Mouse (Mus musculus) hindbrain, embryonic 14.5 days (tissue): Measurements from ENCODE around the gene Fgfr2. TPM values are rescaled to one million over a fixed set of nuclear protein-coding genes. Genes with fewer than 3 reads are reported as not detected.

Experiments used
- ATAC-seq: fragments of 200-750 bp; cut with Nextera tagmentation; 2 replicates; pipeline ENCODE4 v1.8.0; 2017; ENCODE audit warnings: moderate number of reproducible peaks, mild to moderate bottlenecking, moderate TSS enrichment, moderate library complexity; ENCODE audit not compliant: low FRiP score
- DNase-seq: peaks from one replicate; pipeline ENCODE4 v3.0.0-alpha.2; 2015; ENCODE audit warnings: low spot score
- H3K27ac ChIP-seq: fragments of 300-500 bp; sonication (generic); 2 replicates; pipeline ENCODE4 v1.5.1; 2014; ENCODE audit warnings: mild to moderate bottlenecking, moderate library complexity
- H3K27me3 ChIP-seq: fragments of 300-500 bp; sonication (generic); 2 replicates; pipeline ENCODE4 v1.6.1; 2014; ENCODE audit warnings: mild to moderate bottlenecking, low read length, mixed read lengths; ENCODE audit not compliant: control insufficient read depth, insufficient read depth
- H3K36me3 ChIP-seq: fragments of 300-500 bp; sonication (generic); replicated peaks from 2 replicates; pipeline ENCODE4 v1.6.1; 2014; ENCODE audit not compliant: control insufficient read depth, insufficient read depth
- H3K4me1 ChIP-seq: fragments of 300-500 bp; sonication (generic); replicated peaks from 2 replicates; pipeline ENCODE4 v1.6.1; 2014; ENCODE audit warnings: antibody characterized with exemption, low read length, mixed read lengths; ENCODE audit not compliant: control insufficient read depth, insufficient read depth
- H3K4me2 ChIP-seq: fragments of 300-500 bp; sonication (generic); replicated peaks from 2 replicates; pipeline ENCODE4 v1.6.1; 2014; ENCODE audit warnings: mild to moderate bottlenecking, moderate library complexity
- H3K4me3 ChIP-seq: fragments of 300-500 bp; sonication (generic); replicated peaks from 2 replicates; pipeline ENCODE4 v1.5.1; 2014; ENCODE audit warnings: mild to moderate bottlenecking, low read length
- H3K9ac ChIP-seq: fragments of 300-500 bp; sonication (generic); 2 replicates; pipeline ENCODE4 v1.6.1; 2014
- H3K9me3 ChIP-seq: fragments of 300-500 bp; sonication (generic); 2 replicates; pipeline ENCODE4 v1.6.1; 2016; ENCODE audit warnings: low read length; ENCODE audit not compliant: control insufficient read depth
- WGBS: fragments of 180-500 bp; shearing (Covaris S2); extraction: QIAGEN DNeasy Blood & Tissue Kit; methylation state at CpG from one replicate; pipeline ENCODE4 v1.1.7; 2014; 5-methylcytosine and 5-hydroxymethylcytosine counted together
- polyA plus RNA-seq: library from polyadenylated mRNA; unstranded; fragments of >200 nt; fragmentation: Nextera tagmentation; extraction: Ambion mirVana; gene quantifications from 2 replicates; pipeline ENCODE4 v1.2.1, GENCODE M21; 2014

Fgfr2 gene
- polyA plus RNA-seq, 1 experiment from 2014 or later = 43.5 TPM

- WGBS = 72% methylated on average over 5 of the region's 5 CpGs
- H3K4me3 ChIP-seq = no peak overlapping the region
- H3K36me3 ChIP-seq = no peaks in the 10 kb centered on the region
- ATAC-seq (no peak), DNase-seq (no peak)
- no peaks in the 10 kb centered on the region for H3K9me3 ChIP-seq
- H3K27ac ChIP-seq = no peak overlapping the region
- no peak overlapping the region for H3K4me2 ChIP-seq
- H3K9ac ChIP-seq = no peak overlapping the region
- H3K27me3 ChIP-seq = no peaks in the 10 kb centered on the region
- no peaks in the 10 kb centered on the region for H3K4me1 ChIP-seq
These were observed 777.6 kb downstream of the Fgfr2 start for GRCm38 (mm10) chr7:132345526-132346070.

GRCm38 (mm10) chr7:132344606-132345005 lies 778.5 kb downstream of the Fgfr2 start:
- Histone ChIP-seq H3K4me3 (no peak overlapping the region), H3K4me1 (no peaks in the 10 kb centered on the region), H3K27ac (no peak overlapping the region), H3K36me3 (no peaks in the 10 kb centered on the region), H3K27me3 (no peaks in the 10 kb centered on the region), H3K4me2 (no peak overlapping the region), H3K9me3 (no peaks in the 10 kb centered on the region), H3K9ac (no peak overlapping the region)
- WGBS = 85% methylated on average over 4 of the region's 4 CpGs
- no peak for ATAC-seq
- DNase-seq = no peak

- WGBS = 94% methylated on average over 2 of the region's 2 CpGs
- Histone ChIP-seq H3K4me1 (no peaks in the 10 kb centered on the region), H3K4me2 (no peak overlapping the region), H3K36me3 (no peaks in the 10 kb centered on the region), H3K4me3 (no peak overlapping the region), H3K9ac (no peak overlapping the region), H3K27ac (no peak overlapping the region), H3K27me3 (no peaks in the 10 kb centered on the region), H3K9me3 (no peaks in the 10 kb centered on the region)
- ATAC-seq (no peak), DNase-seq (no peak)
These were observed 779.2 kb downstream of the Fgfr2 start for GRCm38 (mm10) chr7:132343900-132344299.

GRCm38 (mm10) chr7:132343146-132343545 lies 780.0 kb downstream of the Fgfr2 start:
- H3K9ac ChIP-seq = no peak overlapping the region
- WGBS = 50% methylated on average over 2 of the region's 2 CpGs
- H3K9me3 ChIP-seq = no peaks in the 10 kb centered on the region
- no peak overlapping the region for H3K27ac ChIP-seq
- H3K36me3 ChIP-seq = no peaks in the 10 kb centered on the region
- H3K27me3 ChIP-seq = no peaks in the 10 kb centered on the region
- no peak overlapping the region for H3K4me2 ChIP-seq
- no peak overlapping the region for H3K4me3 ChIP-seq
- ATAC-seq = no peak
- DNase-seq = no peak
- H3K4me1 ChIP-seq = no peaks in the 10 kb centered on the region

- H3K4me1 ChIP-seq = peaks cover 10% of the 10 kb centered on the region; the same call in 1 of the 2 replicates
- H3K36me3 ChIP-seq = no peaks in the 10 kb centered on the region
- DNase-seq = no peak
- ATAC-seq = no peak
- no peak overlapping the region for H3K4me3 ChIP-seq
- H3K4me2 ChIP-seq = no peak overlapping the region
- no peaks in the 10 kb centered on the region for H3K27me3 ChIP-seq
- H3K9me3 ChIP-seq = no peaks in the 10 kb centered on the region
- H3K27ac ChIP-seq = no peak overlapping the region
- 75% methylated on average over 14 of the region's 14 CpGs for WGBS
- no peak overlapping the region for H3K9ac ChIP-seq
These were observed 783.9 kb downstream of the Fgfr2 start for GRCm38 (mm10) chr7:132339041-132339839.

- WGBS = 71% methylated on average over 6 of the region's 6 CpGs
- peaks cover 10% of the 10 kb centered on the region; the same call in 1 of the 2 replicates for H3K4me1 ChIP-seq
- no peak overlapping the region for H3K4me2 ChIP-seq
- H3K27ac ChIP-seq = no peak overlapping the region
- no peak overlapping the region for H3K4me3 ChIP-seq
- ATAC-seq (no peak), DNase-seq (no peak)
- no peaks in the 10 kb centered on the region for H3K36me3 ChIP-seq
- H3K9me3 ChIP-seq = no peaks in the 10 kb centered on the region
- H3K27me3 ChIP-seq = no peaks in the 10 kb centered on the region
- no peak overlapping the region for H3K9ac ChIP-seq
These were observed 784.8 kb downstream of the Fgfr2 start for GRCm38 (mm10) chr7:132338350-132338749.

GRCm38 (mm10) chr7:132337268-132337917 lies 785.8 kb downstream of the Fgfr2 start:
- WGBS = 57% methylated on average over 11 of the region's 11 CpGs
- H3K9ac ChIP-seq = no peak overlapping the region
- H3K4me3 ChIP-seq = no peak overlapping the region
- H3K27ac ChIP-seq = peak overlapping the region; percentile 34
- ATAC-seq = no peak
- no peaks in the 10 kb centered on the region for H3K9me3 ChIP-seq
- H3K27me3 ChIP-seq = no peaks in the 10 kb centered on the region
- no peak overlapping the region for H3K4me2 ChIP-seq
- H3K4me1 ChIP-seq = peaks cover 10% of the 10 kb centered on the region; the same call in 1 of the 2 replicates
- no peaks in the 10 kb centered on the region for H3K36me3 ChIP-seq
- no peak for DNase-seq

- no peaks in the 10 kb centered on the region for H3K9me3 ChIP-seq
- H3K4me1 ChIP-seq = peaks cover 13% of the 10 kb centered on the region; the same call in 1 of the 2 replicates
- DNase-seq (no peak), ATAC-seq (no peak)
- H3K9ac ChIP-seq = no peak overlapping the region
- no peaks in the 10 kb centered on the region for H3K36me3 ChIP-seq
- no peak overlapping the region for H3K4me3 ChIP-seq
- no peak overlapping the region for H3K4me2 ChIP-seq
- peak overlapping the region; percentile 34 for H3K27ac ChIP-seq
- WGBS = 54% methylated on average over 3 of the region's 3 CpGs
- no peaks in the 10 kb centered on the region for H3K27me3 ChIP-seq
These were observed 786.4 kb downstream of the Fgfr2 start for GRCm38 (mm10) chr7:132336781-132337180.

- Histone ChIP-seq H3K27ac (no peak overlapping the region), H3K36me3 (no peaks in the 10 kb centered on the region), H3K4me1 (peaks cover 13% of the 10 kb centered on the region; the same call in 1 of the 2 replicates), H3K9ac (no peak overlapping the region), H3K4me3 (no peak overlapping the region), H3K27me3 (no peaks in the 10 kb centered on the region), H3K4me2 (no peak overlapping the region), H3K9me3 (no peaks in the 10 kb centered on the region)
- 94% methylated on average over 4 of the region's 4 CpGs for WGBS
- DNase-seq = no peak
- no peak for ATAC-seq
These were observed 787.8 kb downstream of the Fgfr2 start for GRCm38 (mm10) chr7:132335367-132335766.
